Mouse (Mus musculus): ENCODE measurements around the gene Zfp142.

DNA sequence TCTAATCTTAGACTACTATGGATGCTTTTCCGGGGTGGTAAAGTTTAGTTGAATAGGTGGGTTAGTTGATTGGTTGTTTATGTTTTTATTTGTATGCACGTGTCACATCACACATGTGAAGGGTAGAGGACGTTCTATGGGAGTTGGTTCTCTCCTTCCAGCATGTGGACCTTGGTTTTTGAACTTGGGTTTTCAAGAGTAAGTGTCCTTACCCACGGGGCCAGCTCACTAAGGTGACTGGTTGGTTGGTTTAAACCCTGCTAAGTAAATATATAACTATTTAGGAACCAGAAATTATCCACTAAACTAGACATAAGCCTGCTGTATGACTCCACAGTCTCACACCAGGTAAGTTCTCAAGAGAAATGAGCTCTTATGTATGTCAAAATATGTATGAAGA lies 63.3 kb downstream of the Zfp142 start:
- TF ChIP-seq CTCF (IDR thresholded peaks at IDR 0.05; ENCODE audit: extremely low read depth, insufficient read length, insufficient replicate concordance, low read depth, low read length) (no peak), POLR2A (IDR thresholded peaks at IDR 0.05; ENCODE audit: low read depth, low read length) (no peak)

Data from small intestine, adult 2 months (tissue).